Mouse (Mus musculus): ENCODE results near the gene Ubl3. TPM values are rescaled to one million over a fixed set of nuclear protein-coding genes. Genes with fewer than 3 reads are reported as not detected.
A peak's percentile ranks its signal among the peaks of the same experiment; 100 is the strongest.

Gene Ubl3
- 100 to 1,000 TPM; 140 to 141 TPM for total RNA-seq (2021)
- long read RNA-seq, experiment 1, full-length matches to known transcripts = 254 of 263 reads
- long read RNA-seq, experiment 1, partial matches to known transcripts = 3 of 263 reads
- long read RNA-seq, experiment 1, other reads (novel, unspliced or antisense) = 6 of 263 reads
- long read RNA-seq, experiment 2, transcript Ubl3-201 (5 exons, 2,537 nt) = major isoform, 170 of 233 reads
- long read RNA-seq, experiment 2, transcript Ubl3-204 (6 exons, 2,064 nt) = minor isoform, 50 of 233 reads
- long read RNA-seq, experiment 2, partial matches to known transcripts = 7 of 233 reads
- long read RNA-seq, experiment 2, other reads (novel, unspliced or antisense) = 6 of 233 reads

DNA sequence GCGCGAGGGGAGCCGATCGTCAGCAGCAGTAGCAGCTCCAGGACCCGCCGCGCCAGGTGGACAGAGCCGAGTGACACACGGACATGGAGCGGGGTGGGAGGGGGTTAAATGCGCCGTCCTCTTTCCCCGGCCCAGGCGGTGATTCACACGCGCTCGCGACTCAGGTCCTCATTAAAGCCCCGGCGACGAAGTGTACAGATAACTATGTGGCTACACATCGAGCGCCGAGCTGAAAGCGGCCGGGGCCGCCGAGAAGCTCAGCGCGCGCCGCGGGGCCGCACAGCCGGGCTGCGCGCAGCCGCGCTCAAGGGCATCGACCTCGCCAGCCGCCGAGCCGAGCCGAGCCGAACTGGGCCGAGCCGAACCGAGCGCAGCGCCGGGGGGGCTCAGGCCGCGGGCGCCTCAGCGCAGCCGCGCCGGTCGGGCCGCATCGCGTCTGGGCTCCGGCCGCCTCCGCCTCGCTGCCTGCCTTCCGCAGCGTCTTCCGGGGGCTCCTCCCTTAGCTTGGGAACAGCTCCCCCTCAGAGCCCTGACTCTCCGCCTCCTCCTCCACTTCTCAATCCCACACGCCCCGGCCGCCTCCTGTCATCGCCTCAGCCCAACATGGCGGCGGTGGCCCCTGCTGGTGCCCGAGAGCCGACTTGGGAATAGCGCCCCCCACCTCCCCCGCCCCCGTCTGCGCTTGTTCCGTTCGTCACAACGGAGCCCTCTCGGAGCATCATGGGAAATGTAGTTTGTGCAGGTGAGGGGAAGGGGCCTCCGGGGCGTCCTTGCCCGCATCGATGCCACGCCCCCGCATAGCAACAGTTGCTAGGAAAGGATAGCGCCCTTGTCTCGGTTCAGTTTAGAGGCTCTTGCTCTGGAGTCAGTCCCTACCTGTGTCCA, at the start of gene Ubl3:
Ubl3 (minus strand) TSS at position 603 of the 885 bp plus-strand sequence.
- intact Hi-C loops (cut with DNase I) = loop anchor here (5.0 to 10.0 kb wide), 3 partner anchors 155 to 1598 kb away; no protein-coding TSS in a partner anchor
- peak within 1 kb of the TSS; percentile 88 for H3K4me3 ChIP-seq

DNA sequence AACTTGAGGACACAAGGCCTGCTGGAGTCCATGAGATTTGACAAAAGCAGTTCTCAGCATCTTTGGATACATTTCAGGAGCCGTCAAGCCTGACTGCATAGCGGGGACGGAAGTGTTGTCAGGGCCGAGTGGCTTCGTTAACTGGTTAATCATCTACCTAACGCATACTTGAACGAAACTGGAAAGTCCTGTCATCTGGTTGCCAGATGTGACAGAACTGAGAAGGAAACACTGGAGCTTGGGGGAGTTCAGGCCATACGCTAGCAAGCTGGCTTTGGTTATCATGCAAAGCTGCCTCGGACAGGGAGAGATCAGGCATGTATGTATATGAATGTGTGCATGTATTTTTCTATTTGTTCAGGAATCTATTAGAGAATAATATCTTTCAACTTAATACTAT, 45.8 kb upstream of the Ubl3 start:
- DNase-seq = no peak
- intact Hi-C loops (cut with DNase I) = no loop called here
- TF ChIP-seq CTCF (IDR thresholded peaks at IDR 0.05) = no peak
- Histone ChIP-seq H3K4me3 (no peak overlapping the region), H3K27ac (no peak overlapping the region)

More for the DNA sequence above, at the start of gene Ubl3:
- TF ChIP-seq CTCF (IDR thresholded peaks at IDR 0.05) = peak; percentile 36
- DNase-seq = peak; percentile 94
- peak within 1 kb of the TSS; percentile 97 for H3K27ac ChIP-seq

DNA sequence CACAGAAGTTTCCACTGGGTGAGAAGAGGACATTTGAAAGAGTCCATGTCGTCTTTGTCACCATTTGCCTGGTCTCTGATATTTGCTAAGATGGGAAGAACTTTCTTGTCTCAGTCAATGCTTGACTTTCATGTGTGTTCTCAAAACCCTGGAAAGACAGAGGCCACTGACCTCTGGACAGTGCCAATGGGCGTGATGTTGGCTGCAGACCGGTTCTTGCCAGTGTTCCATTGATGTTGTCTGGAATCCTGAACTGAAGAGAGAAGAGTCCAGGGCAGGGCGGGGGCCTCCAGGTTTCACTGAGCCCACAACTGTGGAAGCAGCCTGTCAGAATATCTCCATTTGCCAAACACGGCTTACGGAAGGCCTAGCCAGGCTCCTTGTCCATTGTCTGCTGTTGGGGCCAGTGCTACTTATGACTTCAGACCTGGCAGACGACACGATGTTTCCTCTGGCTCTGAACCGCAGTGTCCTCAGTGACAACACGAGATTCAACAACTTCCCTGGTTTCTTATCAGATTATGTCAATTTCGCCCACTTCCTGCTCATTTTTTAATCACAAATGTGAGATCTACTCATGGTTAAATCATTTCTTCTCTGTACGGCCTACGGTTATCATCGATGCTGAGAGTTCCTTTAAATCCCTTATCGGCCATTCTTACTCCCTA, 43.6 kb upstream of the Ubl3 start:
- TF ChIP-seq CTCF (IDR thresholded peaks at IDR 0.05) = no peak
- H3K27ac ChIP-seq = no peak overlapping the region
- intact Hi-C loops (cut with DNase I) = no loop called here
- DNase-seq = peak; percentile 29
- H3K4me3 ChIP-seq = no peak overlapping the region

DNA sequence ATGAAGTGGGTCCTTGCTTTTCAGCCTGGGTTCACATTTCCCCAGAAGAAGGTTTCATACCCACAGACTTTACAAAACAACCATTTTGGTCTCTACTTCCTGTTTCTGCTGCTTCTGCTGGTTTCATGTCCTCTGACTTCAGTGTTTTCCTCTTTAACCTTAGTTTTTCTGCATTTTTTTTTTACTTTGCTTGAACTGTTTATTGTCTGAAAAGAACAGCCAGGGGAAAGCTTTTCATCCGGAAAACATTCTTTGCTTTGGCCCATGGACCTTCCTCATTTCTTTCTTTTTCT, 42.8 kb upstream of the Ubl3 start:
- intact Hi-C loops (cut with DNase I) = no loop called here
- TF ChIP-seq CTCF (IDR thresholded peaks at IDR 0.05) = no peak
- DNase-seq = no peak
- Histone ChIP-seq H3K27ac (no peak overlapping the region), H3K4me3 (no peak overlapping the region)

DNA sequence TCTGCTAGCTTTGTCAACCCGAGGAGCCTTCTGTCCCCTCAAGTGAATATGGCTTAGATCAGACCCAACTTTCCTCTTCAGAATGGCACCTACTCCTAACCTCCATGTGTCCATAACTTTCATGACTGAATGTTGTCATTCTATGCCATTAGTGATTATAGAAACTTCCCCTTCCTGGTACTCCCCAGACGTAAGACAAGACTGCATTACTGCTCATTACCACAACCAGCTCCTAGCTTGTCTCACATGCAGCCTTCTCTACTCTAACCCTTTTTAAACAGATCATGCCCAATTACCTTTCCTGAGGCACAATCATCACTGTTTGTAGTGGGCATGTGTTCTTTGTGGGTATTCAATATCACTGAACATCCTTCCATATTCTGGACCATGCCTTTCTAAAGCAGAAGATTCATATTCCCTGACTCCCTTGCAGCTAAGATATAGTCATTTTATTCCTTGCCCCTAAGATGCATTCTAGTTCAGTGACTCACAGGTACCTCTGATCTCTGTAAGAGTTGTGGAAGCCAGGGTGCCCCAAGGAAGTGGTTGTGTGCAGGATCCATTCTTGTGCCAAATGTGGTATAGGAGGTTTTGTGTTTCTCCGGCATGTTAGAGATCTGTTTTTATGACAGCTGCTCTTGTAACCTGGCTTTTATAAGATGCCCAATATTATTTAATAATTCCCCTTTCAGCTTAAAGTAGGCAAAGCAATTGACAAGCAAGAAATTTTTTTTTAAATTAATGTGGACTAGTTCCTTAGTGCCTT, 42.3 kb upstream of the Ubl3 start:
- no peak for DNase-seq
- H3K27ac ChIP-seq = no peak overlapping the region
- intact Hi-C loops (cut with DNase I) = no loop called here
- H3K4me3 ChIP-seq = no peak overlapping the region
- TF ChIP-seq CTCF (IDR thresholded peaks at IDR 0.05) = no peak

- H3K4me3 ChIP-seq = no peak overlapping the region
- no peak for TF ChIP-seq CTCF (IDR thresholded peaks at IDR 0.05)
- DNase-seq = no peak
- no peak overlapping the region for H3K27ac ChIP-seq
- intact Hi-C loops (cut with DNase I) = no loop called here
Measured at GRCm38 (mm10) chr5:148593607-148594006, 41.0 kb upstream of the Ubl3 start.

DNA sequence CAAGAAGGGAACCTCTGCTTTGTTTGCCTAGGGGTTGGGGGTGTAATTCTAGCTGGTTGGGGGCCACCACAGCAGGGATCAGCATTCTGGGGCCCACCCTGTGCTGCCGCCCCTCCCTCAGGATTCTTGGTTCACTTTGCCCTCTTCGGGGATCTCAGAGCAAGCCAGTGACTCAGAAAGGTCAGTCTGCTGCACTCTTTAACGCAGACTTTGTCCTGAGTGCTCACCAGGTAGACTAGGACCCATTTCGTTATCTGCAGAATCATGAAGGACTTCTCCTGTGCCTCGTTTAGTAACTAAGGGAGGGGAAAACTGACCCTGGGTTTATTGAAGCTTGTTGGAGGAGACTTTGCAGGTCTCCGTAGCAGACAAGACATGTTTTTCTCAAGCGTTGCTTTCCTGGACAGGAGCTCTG, 38.9 kb upstream of the Ubl3 start:
- Histone ChIP-seq H3K27ac (no peak overlapping the region), H3K4me3 (no peak overlapping the region)
- no peak for TF ChIP-seq CTCF (IDR thresholded peaks at IDR 0.05)
- DNase-seq = no peak
- intact Hi-C loops (cut with DNase I) = no loop called here

- TF ChIP-seq CTCF (IDR thresholded peaks at IDR 0.05) = no peak
- no peak overlapping the region for H3K27ac ChIP-seq
- intact Hi-C loops (cut with DNase I) = no loop called here
- no peak overlapping the region for H3K4me3 ChIP-seq
- DNase-seq = no peak
Measured at GRCm38 (mm10) chr5:148590603-148591447, 38.2 kb upstream of the Ubl3 start.

DNA sequence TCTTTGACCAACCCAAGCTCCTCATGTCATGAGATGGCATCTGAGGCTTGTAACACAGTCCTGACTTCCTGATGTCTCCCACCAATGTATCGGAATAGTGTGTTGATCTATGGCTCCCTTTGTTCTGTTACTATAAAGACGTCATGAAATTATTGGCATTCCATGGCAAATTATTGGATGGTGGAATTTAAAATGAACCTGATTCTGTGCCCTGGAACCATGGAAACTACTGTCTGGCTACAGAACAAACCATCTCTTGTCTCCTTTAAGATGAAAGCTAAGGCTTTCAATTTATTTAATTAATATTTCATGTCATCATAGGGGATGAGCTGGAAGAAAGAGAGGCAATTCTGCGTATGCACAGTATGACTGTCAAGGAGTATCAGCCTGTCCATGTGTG, 36.4 kb upstream of the Ubl3 start:
- intact Hi-C loops (cut with DNase I) = no loop called here
- DNase-seq = no peak
- no peak overlapping the region for H3K27ac ChIP-seq
- H3K4me3 ChIP-seq = no peak overlapping the region
- TF ChIP-seq CTCF (IDR thresholded peaks at IDR 0.05) = no peak

- Histone ChIP-seq H3K4me3 (no peak overlapping the region), H3K27ac (no peak overlapping the region)
- intact Hi-C loops (cut with DNase I) = no loop called here
- DNase-seq = no peak
- TF ChIP-seq CTCF (IDR thresholded peaks at IDR 0.05) = no peak
Measured at GRCm38 (mm10) chr5:148588142-148588650, 35.6 kb upstream of the Ubl3 start.

GRCm38 (mm10) chr5:148580388-148580985, 27.9 kb upstream of the Ubl3 start:
- no peak overlapping the region for H3K27ac ChIP-seq
- no peak for DNase-seq
- TF ChIP-seq CTCF (IDR thresholded peaks at IDR 0.05) = no peak
- intact Hi-C loops (cut with DNase I) = no loop called here
- H3K4me3 ChIP-seq = no peak overlapping the region

All from gastrocnemius, adult 2 months (tissue).